Mouse (Mus musculus) CH12.LX (cell line): Measurements from ENCODE around the gene Hlcs. TPM values are rescaled to one million over a fixed set of nuclear protein-coding genes. Genes with fewer than 3 reads are reported as not detected.

ENCODE experiments used
- DNase-seq: peaks from one replicate; pipeline ENCODE4 v3.0.0-alpha.2; 2013; ENCODE audit errors: extremely low read depth
- H3K27ac ChIP-seq: 2 replicates; pipeline ENCODE4 v1.5.1; 2012; ENCODE audit warnings: low read depth, mild to moderate bottlenecking, control low read depth, moderate library complexity; ENCODE audit not compliant: insufficient read depth
- H3K27me3 ChIP-seq: replicated peaks from 2 replicates; pipeline ENCODE3; 2012; ENCODE audit warnings: inconsistent platforms
- H3K36me3 ChIP-seq, 2 experiments: replicated peaks in 1 of 2; 2 replicates each; pipeline versions ENCODE3 to v1.6.1; 2012; ENCODE audit warnings: inconsistent platforms in 1 of 2, low read length in 1 of 2, mild to moderate bottlenecking in 1 of 2, mixed read lengths in 1 of 2, moderate library complexity in 1 of 2; ENCODE audit not compliant: control insufficient read depth in 1 of 2, insufficient read depth in 1 of 2
- H3K4me1 ChIP-seq, 2 experiments: 2 replicates each; pipeline ENCODE4 v1.6.1; 2012; ENCODE audit warnings: inconsistent platforms in 1 of 2, moderate library complexity in 1 of 2; ENCODE audit not compliant: insufficient read depth in 2 of 2, control insufficient read depth in 1 of 2
- H3K4me2 ChIP-seq: 2 replicates; pipeline ENCODE4 v1.6.1; 2012; ENCODE audit warnings: low read depth, mild to moderate bottlenecking, control low read depth; ENCODE audit not compliant: poor library complexity, insufficient read depth, severe bottlenecking
- H3K4me3 ChIP-seq, 3 experiments: fragments of 150-350 bp in 1 of 3; sonication (generic) in 1 of 3; replicated peaks in 1 of 3; 2 replicates each; pipeline versions ENCODE3 to v1.5.1; 2011 to 2012; ENCODE audit warnings: low read depth in 2 of 3, low read length in 2 of 3, mild to moderate bottlenecking in 2 of 3, moderate library complexity in 2 of 3, control low read depth in 1 of 3, improper control_type of control experiment in 1 of 3, inconsistent platforms in 1 of 3, mixed read lengths in 1 of 3; ENCODE audit not compliant: poor library complexity in 1 of 3
- H3K79me2 ChIP-seq: replicated peaks from 2 replicates; pipeline ENCODE4 v1.6.1; 2012; ENCODE audit warnings: mild to moderate bottlenecking, moderate library complexity; ENCODE audit not compliant: control insufficient read depth, poor library complexity, insufficient read depth, severe bottlenecking; ENCODE audit errors: extremely low read depth
- H3K9ac ChIP-seq: 2 replicates; pipeline ENCODE4 v1.6.1; 2012; ENCODE audit warnings: low read depth, mild to moderate bottlenecking, control low read depth, moderate library complexity; ENCODE audit not compliant: insufficient read depth
- H3K9me3 ChIP-seq: replicated peaks from 2 replicates; pipeline ENCODE3; 2012; ENCODE audit warnings: low read length, inconsistent platforms, mixed read lengths
- BHLHE40 ChIP-seq: IDR thresholded peaks from 2 replicates; pipeline ENCODE4 v1.6.1; 2011; ENCODE audit warnings: mild to moderate bottlenecking, low read depth, low read length, improper control_type of control experiment
- CHD1 ChIP-seq: IDR thresholded peaks from 2 replicates; pipeline ENCODE4 v1.6.1; 2012; ENCODE audit warnings: low read depth, low read length, improper control_type of control experiment, inconsistent platforms
- CHD2 ChIP-seq: IDR thresholded peaks from 2 replicates; pipeline ENCODE4 v1.6.1; 2011; ENCODE audit warnings: low read length, improper control_type of control experiment
- E2F4 ChIP-seq: IDR thresholded peaks from 2 replicates; pipeline ENCODE4 v1.6.1; 2011; ENCODE audit warnings: low read depth, low read length, improper control_type of control experiment; ENCODE audit not compliant: insufficient replicate concordance
- ELF1 ChIP-seq: IDR thresholded peaks from 2 replicates; pipeline ENCODE4 v1.6.1; 2014; ENCODE audit warnings: low read depth, mild to moderate bottlenecking, inconsistent platforms, low read length, improper control_type of control experiment
- EP300 ChIP-seq: IDR thresholded peaks from 2 replicates; pipeline ENCODE4 v1.6.1; 2011; ENCODE audit warnings: low read length, improper control_type of control experiment
- GABPA ChIP-seq: IDR thresholded peaks from 2 replicates; pipeline ENCODE4 v1.6.1; 2012; ENCODE audit warnings: low read depth, low read length, improper control_type of control experiment, inconsistent platforms; ENCODE audit not compliant: insufficient replicate concordance
- HCFC1 ChIP-seq: IDR thresholded peaks from 2 replicates; pipeline ENCODE4 v1.6.1; 2012; ENCODE audit warnings: low read depth, mild to moderate bottlenecking, inconsistent platforms, low read length, improper control_type of control experiment
- IRF4 ChIP-seq: IDR thresholded peaks from 2 replicates; pipeline ENCODE4 v1.6.1; 2014; ENCODE audit warnings: low read depth, mild to moderate bottlenecking, inconsistent platforms, low read length, improper control_type of control experiment
- JUN ChIP-seq: IDR thresholded peaks from 2 replicates; pipeline ENCODE4 v1.6.1; 2011; ENCODE audit warnings: low read depth, mild to moderate bottlenecking, low read length, improper control_type of control experiment, moderate library complexity; ENCODE audit not compliant: insufficient read depth
- JUND ChIP-seq: conservative IDR thresholded peaks from 2 replicates; pipeline ENCODE4 v1.6.1; 2011; ENCODE audit warnings: low read depth, low read length, improper control_type of control experiment
- KAT2A ChIP-seq: IDR thresholded peaks from 2 replicates; pipeline ENCODE4 v1.6.1; 2012; ENCODE audit warnings: low read length, improper control_type of control experiment, inconsistent platforms; ENCODE audit not compliant: insufficient replicate concordance
- MAX ChIP-seq: IDR thresholded peaks from 2 replicates; pipeline ENCODE4 v1.6.1; 2011; ENCODE audit warnings: low read length, improper control_type of control experiment
- MAZ ChIP-seq: IDR thresholded peaks from 2 replicates; pipeline ENCODE4 v1.6.1; 2012; ENCODE audit warnings: low read depth, mild to moderate bottlenecking, inconsistent platforms, low read length, improper control_type of control experiment, moderate library complexity
- MEF2A ChIP-seq: IDR thresholded peaks from 2 replicates; pipeline ENCODE4 v1.6.1; 2014; ENCODE audit warnings: low read depth, mild to moderate bottlenecking, inconsistent platforms, low read length, improper control_type of control experiment, borderline replicate concordance
- MXI1 ChIP-seq: IDR thresholded peaks from 2 replicates; pipeline ENCODE4 v1.6.1; 2011; ENCODE audit warnings: mild to moderate bottlenecking, low read depth, low read length, improper control_type of control experiment
- MYC ChIP-seq: IDR thresholded peaks from 2 replicates; pipeline ENCODE4 v1.6.1; 2011; ENCODE audit warnings: low read depth, mild to moderate bottlenecking, improper control_type of control experiment, low read length
- NELFE ChIP-seq: IDR thresholded peaks from 2 replicates; pipeline ENCODE4 v1.6.1; 2011; ENCODE audit warnings: low read depth, low read length, improper control_type of control experiment
- NRF1 ChIP-seq: IDR thresholded peaks from 2 replicates; pipeline ENCODE4 v1.6.1; 2014; ENCODE audit warnings: low read depth, mild to moderate bottlenecking, inconsistent platforms, low read length, improper control_type of control experiment, moderate library complexity
- PAX5 ChIP-seq: IDR thresholded peaks from 2 replicates; pipeline ENCODE4 v1.6.1; 2012; ENCODE audit warnings: low read length, inconsistent platforms, mixed read lengths
- POLR2A ChIP-seq: IDR thresholded peaks from 2 replicates; pipeline ENCODE4 v1.6.1; 2011; ENCODE audit warnings: low read depth, mild to moderate bottlenecking, improper control_type of control experiment, low read length
- POLR2AphosphoS2 ChIP-seq: IDR thresholded peaks from 2 replicates; pipeline ENCODE4 v1.6.1; 2011; ENCODE audit warnings: low read depth, low read length, improper control_type of control experiment
- RAD21 ChIP-seq: IDR thresholded peaks from 2 replicates; pipeline ENCODE4 v1.6.1; 2011; ENCODE audit warnings: low read depth, mild to moderate bottlenecking, low read length, improper control_type of control experiment, moderate library complexity
- RCOR1 ChIP-seq: conservative IDR thresholded peaks from 2 replicates; pipeline ENCODE4 v1.6.1; 2012; ENCODE audit warnings: low read depth, mild to moderate bottlenecking, inconsistent platforms, low read length, improper control_type of control experiment
- SIN3A ChIP-seq: IDR thresholded peaks from 2 replicates; pipeline ENCODE4 v1.6.1; 2012; ENCODE audit warnings: low read length, improper control_type of control experiment, inconsistent platforms
- SMC3 ChIP-seq: IDR thresholded peaks from 2 replicates; pipeline ENCODE4 v1.6.1; 2011; ENCODE audit warnings: low read depth, low read length, improper control_type of control experiment
- TBP ChIP-seq: conservative IDR thresholded peaks from 2 replicates; pipeline ENCODE4 v1.6.1; 2011; ENCODE audit warnings: low read depth, low read length, improper control_type of control experiment
- TCF12 ChIP-seq: IDR thresholded peaks from 2 replicates; pipeline ENCODE4 v1.6.1; 2014; ENCODE audit warnings: low read depth, mild to moderate bottlenecking, inconsistent platforms, low read length, improper control_type of control experiment
- USF1 ChIP-seq: IDR thresholded peaks from 2 replicates; pipeline ENCODE4 v1.6.1; 2014; ENCODE audit warnings: low read depth, mild to moderate bottlenecking, inconsistent platforms, low read length, improper control_type of control experiment
- USF2 ChIP-seq: conservative IDR thresholded peaks from 2 replicates; pipeline ENCODE4 v1.6.1; 2011; ENCODE audit warnings: low read depth, low read length, improper control_type of control experiment
- ZC3H11A ChIP-seq: IDR thresholded peaks from 2 replicates; pipeline ENCODE4 v1.6.1; 2012; ENCODE audit warnings: low read depth, mild to moderate bottlenecking, inconsistent platforms, low read length, improper control_type of control experiment
- ZKSCAN1 ChIP-seq: IDR thresholded peaks from 2 replicates; pipeline ENCODE4 v1.6.1; 2012; ENCODE audit warnings: low read depth, inconsistent platforms, low read length, improper control_type of control experiment, borderline replicate concordance
- ZMIZ1 ChIP-seq: IDR thresholded peaks from 2 replicates; pipeline ENCODE4 v1.6.1; 2012; ENCODE audit warnings: low read depth, mild to moderate bottlenecking, inconsistent platforms, low read length, improper control_type of control experiment
- ZNF384 ChIP-seq: IDR thresholded peaks from 2 replicates; pipeline ENCODE4 v1.6.1; 2012; ENCODE audit warnings: low read depth, low read length, improper control_type of control experiment, inconsistent platforms
- dilution Hi-C: fragments of 300-500 bp; cut with MboI; formaldehyde crosslinking; loops from 2 replicates; pipeline ENCODE4 v1.14.3; 2020; ENCODE audit warnings: low sequenced_read_pairs; ENCODE audit not compliant: extremely low pct_unique_long_range_greater_than_20kb, extremely low pct_ligation_motif_present
- in situ Hi-C: fragments of 300-500 bp; cut with MboI; formaldehyde crosslinking; loops from 3 replicates; pipeline ENCODE4 v1.14.3; 2019; ENCODE audit warnings: low sequenced_read_pairs, low pct_ligation_motif_present, low pct_unique_long_range_greater_than_20kb, mixed read lengths
- polyA plus RNA-seq: library from polyadenylated mRNA; unstranded; fragments of >175 nt; gene quantifications from 2 replicates; pipeline ENCODE4 v1.2.1, GENCODE M21; 2012; ENCODE audit warnings: low read depth; ENCODE audit not compliant: insufficient read length
- total RNA-seq, 2 experiments: library from RNA; depleted of rRNA; stranded (reverse); fragments of 300-350 nt in 1 of 2; fragments of >200 nt in 1 of 2; gene quantifications; 2 replicates each; pipeline ENCODE4 v1.2.3; 2012 to 2014

Gene Hlcs
- total and polyA plus RNA-seq, 3 experiments: 5.3 to 12.5 (median 9.4) TPM

DNA sequence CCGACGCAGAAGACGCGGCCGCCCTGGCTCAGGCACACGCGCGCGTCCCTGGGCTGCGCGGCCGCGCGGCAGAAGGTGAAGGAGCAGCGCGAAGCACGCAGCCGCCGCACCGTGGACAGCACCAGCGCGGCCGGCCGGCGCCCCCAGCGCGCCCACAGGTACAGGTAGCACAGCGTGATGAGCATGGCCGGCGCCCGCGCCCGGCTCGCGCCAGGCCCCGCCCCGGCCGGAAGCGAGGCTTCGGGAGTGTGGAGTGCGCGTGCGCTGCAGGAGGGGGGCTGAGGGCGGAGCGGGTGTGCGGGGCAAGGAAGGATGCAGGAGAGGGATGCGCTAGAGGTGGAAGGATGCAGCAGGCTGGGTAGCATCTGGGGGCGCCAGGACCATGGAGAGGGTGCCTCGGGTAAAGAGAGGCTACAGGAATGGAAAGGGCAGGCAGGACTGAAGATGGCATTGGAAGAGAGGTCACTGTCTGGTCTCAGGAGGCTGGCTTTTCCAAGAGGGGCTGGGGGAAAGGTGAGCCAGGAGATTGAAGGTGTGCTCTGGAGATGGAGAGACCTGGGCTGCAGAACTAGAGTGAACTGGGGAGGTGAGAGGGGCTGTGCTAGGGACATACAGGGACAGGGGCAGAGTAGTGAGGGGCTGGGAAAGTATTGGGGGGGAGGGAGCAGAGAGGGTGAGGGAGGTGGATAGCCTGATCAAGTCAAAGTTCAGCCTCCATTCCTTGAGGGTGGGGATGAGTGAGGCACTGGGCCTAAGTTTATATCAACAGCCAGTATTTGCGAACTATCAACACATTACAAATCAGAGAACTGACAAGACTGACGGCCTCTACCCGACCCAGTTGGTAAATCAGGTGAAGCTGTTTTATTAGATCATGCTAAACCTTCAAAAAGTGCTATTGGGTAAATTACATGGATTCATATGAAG is 23.0 kb downstream of the Hlcs start:
- no peaks in the 10 kb centered on the region for H3K27me3 ChIP-seq
- in situ Hi-C loops (no loop called here), dilution Hi-C loops (no loop called here)
- H3K79me2 ChIP-seq: no peaks in the 10 kb centered on the region
- TF ChIP-seq USF2 (no peak), NRF1 (peak; percentile 93), RAD21 (no peak), CHD1 (no peak; the same call in 1 of the 2 replicates), TBP (no peak), ZMIZ1 (peak; percentile 96), MXI1 (peak; percentile 90; the same call in 1 of the 2 replicates), GABPA (no peak), EP300 (no peak), BHLHE40 (peak; percentile 73), POLR2A (peak; percentile 95), ZKSCAN1 (no peak), USF1 (no peak), ZC3H11A (no peak), KAT2A (0 out of 2 replicates have a peak, but pooled peaks have one; percentile 62), ZNF384 (no peak), IRF4 (peak; percentile 49; the same call in 1 of the 2 replicates), MAX (peak; percentile 34; the same call in 1 of the 2 replicates), PAX5 (no peak), MEF2A (peak; percentile 64), ELF1 (peak; percentile 92), TCF12 (peak; percentile 94), NELFE (peak; percentile 97), MYC (no peak), JUN (no peak), POLR2AphosphoS2 (peak; percentile 89; the same call in 1 of the 2 replicates), SIN3A (no peak; the same call in 1 of the 2 replicates), SMC3 (no peak), MAZ (peak; percentile 98), JUND (no peak), HCFC1 (peak; percentile 68), E2F4 (0 out of 2 replicates have a peak, but pooled peaks have one; percentile 20), CHD2 (0 out of 2 replicates have a peak, but pooled peaks have one; percentile 34), RCOR1 (peak; percentile 84; the same call in 1 of the 2 replicates)
- H3K9me3 ChIP-seq: no peaks in the 10 kb centered on the region
- H3K36me3 ChIP-seq: peaks cover 0 to 22% of the 10 kb centered on the region in 2 experiments
- peak overlapping the region; percentile 65 for H3K4me2 ChIP-seq
- H3K9ac ChIP-seq: peak overlapping the region; percentile 66
- DNase-seq: peak; percentile 88
- H3K27ac ChIP-seq: peak overlapping the region; percentile 1; the same call in 1 of the 2 replicates
- H3K4me1 ChIP-seq: peaks cover 6 to 29% of the 10 kb centered on the region in 2 experiments
- H3K4me3 ChIP-seq: peak overlapping the region; percentile 77 to 98 (median 89)
